Mouse (Mus musculus): ENCODE measurements around the gene Mrgprd. TPM values are rescaled to one million over a fixed set of nuclear protein-coding genes. Genes with fewer than 3 reads are reported as not detected.
A peak's percentile ranks its signal among the peaks of the same experiment; 100 is the strongest.

The Mrgprd gene
- polyA plus RNA-seq, 1 experiment from 2014 or later, result not detected

DNA sequence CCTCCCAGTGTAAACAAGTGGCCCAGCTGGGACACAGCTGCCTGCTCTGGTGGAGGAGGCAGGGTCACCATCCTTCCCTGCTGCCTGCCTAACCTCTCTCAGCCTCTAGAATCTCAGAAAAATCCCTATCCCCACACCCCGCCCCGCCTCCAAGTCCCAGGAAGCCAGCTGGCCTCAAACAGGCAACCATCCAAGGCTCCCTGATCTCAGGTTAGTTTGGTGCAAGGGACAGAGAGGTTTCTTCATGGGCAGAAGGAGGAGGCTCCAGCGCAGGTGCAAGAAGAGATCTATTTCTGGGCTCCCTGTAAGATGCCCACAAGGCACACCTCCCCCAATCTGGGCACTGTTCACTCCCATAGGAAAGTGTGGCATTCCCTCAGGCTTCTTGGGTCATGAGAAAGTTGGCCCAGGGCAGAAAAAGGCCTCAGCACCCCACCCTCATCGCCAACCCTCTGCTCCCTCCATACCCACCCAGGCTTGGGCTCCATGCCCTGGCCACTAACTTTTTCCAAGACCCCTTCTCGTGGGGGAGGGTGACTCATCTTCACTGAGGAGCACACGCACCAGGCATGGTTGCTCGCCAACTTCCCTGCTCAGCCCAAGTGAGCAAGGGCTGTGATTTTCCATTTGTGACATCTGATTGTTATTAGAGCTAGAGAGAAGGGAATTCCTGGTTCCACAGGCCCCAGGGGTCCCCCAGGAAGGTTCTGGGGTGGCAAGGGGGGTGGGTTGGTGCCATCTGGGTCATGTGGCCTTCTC lies 14.9 kb upstream of the Mrgprd start:
- 76% methylated on average over 7 of the region's 7 CpGs for WGBS
- Histone ChIP-seq H3K27ac (replicated peaks; ENCODE audit: low read depth, low read length) (no peak overlapping the region), H3K36me3 (ENCODE audit: control insufficient read depth, insufficient read depth, low read length) (no peaks in the 10 kb centered on the region), H3K27me3 (ENCODE audit: control insufficient read depth, insufficient read depth, low read length) (no peaks in the 10 kb centered on the region), H3K4me2 (ENCODE audit: low read length) (no peak overlapping the region), H3K4me1 (ENCODE audit: control insufficient read depth, insufficient read depth, low read length) (no peaks in the 10 kb centered on the region; the same call in 1 of the 2 replicates), H3K9ac (replicated peaks; ENCODE audit: low read length) (no peak overlapping the region), H3K4me3 (replicated peaks; ENCODE audit: low read depth, low read length) (no peak overlapping the region), H3K9me3 (ENCODE audit: control insufficient read depth, low read length) (no peaks in the 10 kb centered on the region)
- DNase-seq, result peak; percentile 3
- no peak for ATAC-seq (ENCODE audit: low FRiP score, low TSS enrichment)

DNA sequence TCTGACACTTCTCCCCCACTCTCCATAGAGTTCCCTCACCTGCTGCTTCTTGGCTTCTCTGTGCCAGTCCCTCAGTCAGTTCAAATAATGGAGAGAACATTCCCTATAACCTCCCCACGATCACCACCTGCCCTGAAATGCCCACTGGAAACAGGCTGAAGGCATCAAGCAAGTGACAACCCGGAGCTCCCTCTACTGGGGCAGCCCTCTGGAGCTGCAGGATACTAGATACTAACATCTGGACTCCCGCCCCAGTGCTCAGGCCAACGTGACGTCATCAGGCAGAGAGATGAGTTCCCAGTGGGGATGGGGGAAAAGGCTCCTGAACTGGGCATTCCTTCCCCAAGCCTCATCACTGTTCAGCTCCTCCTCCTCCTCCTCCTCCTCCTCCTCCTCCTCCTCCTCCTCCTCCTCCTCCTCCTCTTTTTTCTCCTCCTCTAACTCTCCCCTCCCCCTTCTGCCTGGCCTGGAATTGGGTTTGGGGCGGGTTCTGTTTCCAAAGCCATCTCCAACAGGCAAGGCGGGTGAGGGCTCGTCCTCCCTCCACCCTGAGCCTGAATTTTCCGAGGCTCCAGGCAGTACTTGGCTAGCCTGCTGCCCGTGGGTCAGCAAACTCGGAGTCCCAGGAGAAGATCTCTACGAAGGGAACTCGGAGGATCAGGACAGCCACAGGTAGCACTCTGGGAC lies 14.2 kb upstream of the Mrgprd start, which contains the start of gene Mrgprf:
Gene Mrgprf, plus strand, starts transcription at position 508 of the 687 bp plus-strand sequence.
- DNase-seq (peak; percentile 14), ATAC-seq (ENCODE audit: low FRiP score, low TSS enrichment) (no peak)
- Histone ChIP-seq H3K36me3 (ENCODE audit: control insufficient read depth, insufficient read depth, low read length) (no peaks in the 10 kb centered on the region), H3K4me1 (ENCODE audit: control insufficient read depth, insufficient read depth, low read length) (no peaks in the 10 kb centered on the region; the same call in 1 of the 2 replicates), H3K27me3 (ENCODE audit: control insufficient read depth, insufficient read depth, low read length) (no peaks in the 10 kb centered on the region), H3K9ac (replicated peaks; ENCODE audit: low read length) (no peak within 1 kb of the TSS), H3K4me2 (ENCODE audit: low read length) (no peak within 1 kb of the TSS), H3K4me3 (replicated peaks; ENCODE audit: low read depth, low read length) (no peak within 1 kb of the TSS), H3K9me3 (ENCODE audit: control insufficient read depth, low read length) (no peaks in the 10 kb centered on the region), H3K27ac (replicated peaks; ENCODE audit: low read depth, low read length) (no peak within 1 kb of the TSS)
- WGBS, result 39% methylated on average over 13 of the region's 13 CpGs

- H3K27me3 ChIP-seq (ENCODE audit: control insufficient read depth, insufficient read depth, low read length), result no peaks in the 10 kb centered on the region
- ATAC-seq (ENCODE audit: low FRiP score, low TSS enrichment) (no peak), DNase-seq (no peak)
- H3K9me3 ChIP-seq (ENCODE audit: control insufficient read depth, low read length), result no peaks in the 10 kb centered on the region
- H3K4me1 ChIP-seq (ENCODE audit: control insufficient read depth, insufficient read depth, low read length), result no peaks in the 10 kb centered on the region; the same call in 1 of the 2 replicates
- H3K36me3 ChIP-seq (ENCODE audit: control insufficient read depth, insufficient read depth, low read length), result no peaks in the 10 kb centered on the region
- no peak overlapping the region for H3K4me3 ChIP-seq (replicated peaks; ENCODE audit: low read depth, low read length)
- H3K27ac ChIP-seq (replicated peaks; ENCODE audit: low read depth, low read length), result no peak overlapping the region
- no peak overlapping the region for H3K4me2 ChIP-seq (ENCODE audit: low read length)
- H3K9ac ChIP-seq (replicated peaks; ENCODE audit: low read length), result no peak overlapping the region
These were observed 13.7 kb upstream of the Mrgprd start for GRCm38 (mm10) chr7:145301008-145301340.

DNA sequence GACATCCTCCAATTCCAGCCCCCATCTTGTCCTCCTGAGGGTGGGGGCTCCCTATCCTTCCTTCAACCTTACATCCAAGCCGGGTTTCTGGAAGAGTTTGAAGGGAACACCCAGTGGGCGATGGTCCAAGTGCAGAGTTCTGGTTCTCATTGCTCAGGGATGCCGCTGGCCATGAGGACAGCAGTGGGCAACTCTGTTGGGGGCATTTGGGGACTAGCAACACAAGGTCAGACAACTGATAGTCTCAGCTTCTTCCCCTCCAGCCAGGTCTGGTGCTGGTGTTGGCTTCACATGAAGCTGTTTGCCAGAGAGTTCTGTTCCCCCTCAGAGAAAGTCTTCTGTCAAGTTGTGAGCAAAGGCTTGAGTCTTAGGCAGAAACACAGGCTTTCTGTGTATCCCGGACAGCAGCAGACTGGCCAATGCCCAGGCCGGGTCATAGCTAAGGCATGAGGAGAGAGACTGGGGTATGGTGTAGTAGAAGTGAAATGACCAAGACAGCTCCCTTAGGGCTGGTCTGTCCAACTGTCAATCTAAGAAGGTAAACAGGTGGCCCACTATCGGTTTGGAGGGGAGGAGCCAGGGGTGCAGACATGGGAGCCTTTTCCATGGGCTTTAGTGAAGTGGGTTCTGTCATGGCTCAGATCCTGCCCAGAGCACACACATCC lies 13.2 kb upstream of the Mrgprd start:
- H3K4me1 ChIP-seq (ENCODE audit: control insufficient read depth, insufficient read depth, low read length), result no peaks in the 10 kb centered on the region; the same call in 1 of the 2 replicates
- no peak for ATAC-seq (ENCODE audit: low FRiP score, low TSS enrichment)
- no peak overlapping the region for H3K4me3 ChIP-seq (replicated peaks; ENCODE audit: low read depth, low read length)
- no peak overlapping the region for H3K27ac ChIP-seq (replicated peaks; ENCODE audit: low read depth, low read length)
- H3K9ac ChIP-seq (replicated peaks; ENCODE audit: low read length), result no peak overlapping the region
- 92% methylated on average over 6 of the region's 6 CpGs for WGBS
- H3K36me3 ChIP-seq (ENCODE audit: control insufficient read depth, insufficient read depth, low read length), result no peaks in the 10 kb centered on the region
- H3K9me3 ChIP-seq (ENCODE audit: control insufficient read depth, low read length), result no peaks in the 10 kb centered on the region
- H3K4me2 ChIP-seq (ENCODE audit: low read length), result no peak overlapping the region
- no peak for DNase-seq
- no peaks in the 10 kb centered on the region for H3K27me3 ChIP-seq (ENCODE audit: control insufficient read depth, insufficient read depth, low read length)

- no peak overlapping the region for H3K27ac ChIP-seq (replicated peaks; ENCODE audit: low read depth, low read length)
- H3K9me3 ChIP-seq (ENCODE audit: control insufficient read depth, low read length), result no peaks in the 10 kb centered on the region
- H3K27me3 ChIP-seq (ENCODE audit: control insufficient read depth, insufficient read depth, low read length), result no peaks in the 10 kb centered on the region
- H3K9ac ChIP-seq (replicated peaks; ENCODE audit: low read length), result no peak overlapping the region
- H3K4me3 ChIP-seq (replicated peaks; ENCODE audit: low read depth, low read length), result peak overlapping the region; percentile 15; the same call in 1 of the 2 replicates
- 7% methylated on average over 20 of the region's 20 CpGs for WGBS
- no peaks in the 10 kb centered on the region; the same call in 1 of the 2 replicates for H3K4me1 ChIP-seq (ENCODE audit: control insufficient read depth, insufficient read depth, low read length)
- ATAC-seq (ENCODE audit: low FRiP score, low TSS enrichment) (peak; percentile 68), DNase-seq (peak; percentile 69)
- peak overlapping the region; percentile 45 for H3K4me2 ChIP-seq (ENCODE audit: low read length)
- H3K36me3 ChIP-seq (ENCODE audit: control insufficient read depth, insufficient read depth, low read length), result no peaks in the 10 kb centered on the region
These were observed 11.9 kb upstream of the Mrgprd start for GRCm38 (mm10) chr7:145302488-145303285.

- Histone ChIP-seq H3K9ac (replicated peaks; ENCODE audit: low read length) (no peak overlapping the region), H3K4me1 (ENCODE audit: control insufficient read depth, insufficient read depth, low read length) (no peaks in the 10 kb centered on the region; the same call in 1 of the 2 replicates), H3K9me3 (ENCODE audit: control insufficient read depth, low read length) (no peaks in the 10 kb centered on the region), H3K4me3 (replicated peaks; ENCODE audit: low read depth, low read length) (no peak overlapping the region), H3K27me3 (ENCODE audit: control insufficient read depth, insufficient read depth, low read length) (no peaks in the 10 kb centered on the region), H3K27ac (replicated peaks; ENCODE audit: low read depth, low read length) (no peak overlapping the region), H3K36me3 (ENCODE audit: control insufficient read depth, insufficient read depth, low read length) (no peaks in the 10 kb centered on the region), H3K4me2 (ENCODE audit: low read length) (no peak overlapping the region)
- DNase-seq (no peak), ATAC-seq (ENCODE audit: low FRiP score, low TSS enrichment) (no peak)
- 85% methylated on average over 2 of the region's 2 CpGs for WGBS
These were observed 10.5 kb upstream of the Mrgprd start for GRCm38 (mm10) chr7:145304153-145304552.

- 92% methylated on average over 10 of the region's 10 CpGs for WGBS
- Histone ChIP-seq H3K9me3 (ENCODE audit: control insufficient read depth, low read length) (no peaks in the 10 kb centered on the region), H3K9ac (replicated peaks; ENCODE audit: low read length) (no peak overlapping the region), H3K27me3 (ENCODE audit: control insufficient read depth, insufficient read depth, low read length) (no peaks in the 10 kb centered on the region), H3K4me1 (ENCODE audit: control insufficient read depth, insufficient read depth, low read length) (no peaks in the 10 kb centered on the region), H3K27ac (replicated peaks; ENCODE audit: low read depth, low read length) (no peak overlapping the region), H3K36me3 (ENCODE audit: control insufficient read depth, insufficient read depth, low read length) (no peaks in the 10 kb centered on the region), H3K4me3 (replicated peaks; ENCODE audit: low read depth, low read length) (no peak overlapping the region), H3K4me2 (ENCODE audit: low read length) (no peak overlapping the region)
- no peak for ATAC-seq (ENCODE audit: low FRiP score, low TSS enrichment)
- no peak for DNase-seq
These were observed 7.0 kb upstream of the Mrgprd start for GRCm38 (mm10) chr7:145307636-145308035.

GRCm38 (mm10) chr7:145308061-145308675 lies 6.5 kb upstream of the Mrgprd start:
- H3K4me2 ChIP-seq (ENCODE audit: low read length), result no peak overlapping the region
- H3K36me3 ChIP-seq (ENCODE audit: control insufficient read depth, insufficient read depth, low read length), result no peaks in the 10 kb centered on the region
- H3K27me3 ChIP-seq (ENCODE audit: control insufficient read depth, insufficient read depth, low read length), result no peaks in the 10 kb centered on the region
- DNase-seq (no peak), ATAC-seq (ENCODE audit: low FRiP score, low TSS enrichment) (no peak)
- H3K4me1 ChIP-seq (ENCODE audit: control insufficient read depth, insufficient read depth, low read length), result no peaks in the 10 kb centered on the region
- no peak overlapping the region for H3K4me3 ChIP-seq (replicated peaks; ENCODE audit: low read depth, low read length)
- 84% methylated on average over 30 of the region's 30 CpGs for WGBS
- H3K9me3 ChIP-seq (ENCODE audit: control insufficient read depth, low read length), result no peaks in the 10 kb centered on the region
- no peak overlapping the region for H3K27ac ChIP-seq (replicated peaks; ENCODE audit: low read depth, low read length)
- no peak overlapping the region for H3K9ac ChIP-seq (replicated peaks; ENCODE audit: low read length)
